Mouse (Mus musculus) C2C12 (cell line): ENCODE measurements at regions not wholly inside any gene's neighbourhood (a gene's known extent, or its start where the extent isn't known, plus 50 kb on each side); places are given as distances from the start of the nearest gene placed in this dataset.

Source experiments
- CEBPB ChIP-seq: IDR thresholded peaks from one replicate; pipeline ENCODE4 v1.6.1; 2011; ENCODE audit warnings: low read depth, mild to moderate bottlenecking, control low read depth, moderate library complexity
- CTCF ChIP-seq: IDR thresholded peaks from one replicate; pipeline ENCODE4 v1.5.1; 2011; ENCODE audit not compliant: control insufficient read depth, insufficient read depth, insufficient read length
- FOSL1 ChIP-seq: IDR thresholded peaks from one replicate; pipeline ENCODE4 v1.8.0; 2011; ENCODE audit warnings: mild to moderate bottlenecking, low read length; ENCODE audit not compliant: poor library complexity, insufficient read depth, severe bottlenecking
- MAX ChIP-seq: IDR thresholded peaks from one replicate; pipeline ENCODE4 v1.6.1; 2011; ENCODE audit warnings: mild to moderate bottlenecking, control low read depth
- MYOD1 ChIP-seq: IDR thresholded peaks from one replicate; pipeline ENCODE4 v1.6.1; 2011; ENCODE audit warnings: low read depth; ENCODE audit not compliant: control insufficient read depth, insufficient read length
- MYOG ChIP-seq: IDR thresholded peaks from one replicate; pipeline ENCODE4 v1.6.1; 2011; ENCODE audit not compliant: control insufficient read depth, insufficient read length; ENCODE audit errors: extremely low read depth
- USF1 ChIP-seq: IDR thresholded peaks from one replicate; pipeline ENCODE4 v1.6.1; 2011; ENCODE audit warnings: low read depth, mild to moderate bottlenecking, control low read depth, moderate library complexity

DNA sequence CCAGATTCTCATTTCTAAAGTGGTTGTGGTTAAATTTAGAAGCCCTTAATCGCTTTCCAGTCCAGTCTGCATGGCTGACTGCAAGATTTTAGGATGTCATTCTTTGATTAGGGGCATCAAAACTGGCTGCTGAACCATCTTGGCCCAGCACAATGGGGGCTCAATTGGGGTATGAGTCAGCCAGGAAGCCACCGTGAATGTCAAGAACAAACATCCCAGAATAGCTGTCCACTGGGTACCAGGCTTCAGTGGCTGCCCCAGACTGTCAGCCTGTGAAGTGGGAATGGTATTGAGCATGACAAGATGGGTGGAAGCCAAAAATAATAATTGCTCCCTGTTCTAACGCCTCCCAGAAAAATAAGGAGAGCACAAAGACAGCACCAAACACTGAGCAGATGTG lies 520.9 kb upstream of the Gm21961 start:
- TF ChIP-seq CTCF (no peak), FOSL1 (no peak), MYOG (no peak), USF1 (no peak), MYOD1 (no peak), MAX (no peak), CEBPB (no peak)
